Mouse (Mus musculus) erythroblast, embryonic 14.5 days (primary cell): ENCODE measurements around the gene Rerg.

Experiments
- GATA1 ChIP-seq: IDR thresholded peaks from 2 replicates; pipeline ENCODE4 v1.6.1; 2012; ENCODE audit warnings: low read length, inconsistent platforms, mixed read lengths
- TAL1 ChIP-seq: IDR thresholded peaks from 3 replicates; pipeline ENCODE4 v1.6.1; 2012; ENCODE audit warnings: low read length, inconsistent platforms, mixed read lengths

GRCm38 (mm10) chr6:137143818-137144525 is 26.3 kb downstream of the Rerg start:
- TF ChIP-seq TAL1 (no peak), GATA1 (no peak)
